Mouse (Mus musculus): ENCODE measurements around the gene Unc13a. TPM values are rescaled to one million over a fixed set of nuclear protein-coding genes. Genes with fewer than 3 reads are reported as not detected.

The Unc13a gene
- polyA plus RNA-seq, 1 experiment, result 4.6 TPM

DNA sequence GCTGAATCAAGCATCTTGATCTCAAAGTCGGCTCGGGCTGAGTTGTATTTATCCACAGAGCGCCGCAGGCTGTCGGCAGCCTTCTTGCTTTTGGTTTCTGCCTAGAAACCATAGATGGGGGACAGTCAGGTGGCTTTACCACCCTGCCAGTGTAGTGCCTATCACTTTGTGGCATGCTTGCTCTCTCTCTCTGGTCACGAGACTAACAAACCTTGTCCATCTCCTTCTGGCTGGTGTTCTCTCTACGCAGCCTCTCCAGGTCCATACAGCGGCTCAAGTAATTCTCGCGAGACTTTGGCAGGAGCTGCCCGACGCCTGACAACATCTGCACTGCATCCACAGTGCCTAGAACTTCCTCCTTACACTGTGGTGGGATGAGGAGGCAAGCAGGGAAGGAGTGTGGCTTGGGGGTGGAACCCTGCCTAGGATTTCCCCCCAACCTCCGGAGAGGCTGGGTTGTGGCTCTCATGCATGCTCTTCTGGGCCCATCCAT, 45.0 kb upstream of the Unc13a start:
- no peak overlapping the region for H3K4me2 ChIP-seq (ENCODE audit: low read depth)
- no peak overlapping the region for H3ac ChIP-seq (ENCODE audit: control insufficient read depth, insufficient read length)
- no peaks in the 10 kb centered on the region for H3K79me2 ChIP-seq (ENCODE audit: control insufficient read depth, insufficient read depth)
- H3K4me3 ChIP-seq, result no peak overlapping the region
- peaks cover 42% of the 10 kb centered on the region for H3K27me3 ChIP-seq (ENCODE audit: control insufficient read depth, insufficient read depth, insufficient read length)
- H3K36me3 ChIP-seq (ENCODE audit: control insufficient read depth, insufficient read depth), result no peaks in the 10 kb centered on the region
- TF ChIP-seq MAX (IDR thresholded peaks at IDR 0.05; ENCODE audit: low read depth) (no peak), POLR2AphosphoS2 (IDR thresholded peaks at IDR 0.05; ENCODE audit: insufficient read length, low read depth) (no peak), MYOD1 (IDR thresholded peaks at IDR 0.05; ENCODE audit: control insufficient read depth in 1 of 3, insufficient read length in 2 of 3, low read depth in 2 of 3) (no peak), E2F4 (IDR thresholded peaks at IDR 0.05; ENCODE audit: insufficient read depth) (no peak)

DNA sequence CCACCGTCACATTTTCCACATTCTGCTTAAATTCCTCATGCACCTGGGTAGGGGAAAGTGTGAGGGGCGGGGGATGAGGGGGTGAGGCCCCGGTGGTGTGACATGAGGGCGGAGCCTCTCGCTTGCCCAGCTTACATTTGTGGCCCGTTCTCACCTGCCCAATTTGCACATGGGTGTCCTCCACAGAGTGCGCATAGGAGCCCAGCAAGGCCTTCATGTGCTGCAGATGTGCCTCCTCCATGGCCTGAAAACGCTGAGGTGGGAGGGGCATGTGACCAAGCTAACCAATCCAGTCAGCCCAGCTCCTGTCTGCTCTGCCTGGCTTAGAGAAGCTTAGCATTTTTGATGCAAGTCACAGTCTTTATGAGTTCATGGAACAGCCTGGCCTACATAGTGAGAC, 44.0 kb upstream of the Unc13a start:
- H3ac ChIP-seq (ENCODE audit: control insufficient read depth, insufficient read length), result no peak overlapping the region
- no peaks in the 10 kb centered on the region for H3K36me3 ChIP-seq (ENCODE audit: control insufficient read depth, insufficient read depth)
- no peak overlapping the region for H3K4me2 ChIP-seq (ENCODE audit: low read depth)
- H3K79me2 ChIP-seq (ENCODE audit: control insufficient read depth, insufficient read depth), result no peaks in the 10 kb centered on the region
- H3K4me3 ChIP-seq, result no peak overlapping the region
- H3K27me3 ChIP-seq (ENCODE audit: control insufficient read depth, insufficient read depth, insufficient read length), result peaks cover 39% of the 10 kb centered on the region
- TF ChIP-seq E2F4 (IDR thresholded peaks at IDR 0.05; ENCODE audit: insufficient read depth), result no peak
- no peak for TF ChIP-seq MYOG (IDR thresholded peaks at IDR 0.05; ENCODE audit: control insufficient read depth in 1 of 3, insufficient read depth in 1 of 3, insufficient read length in 2 of 3, low read depth in 2 of 3)
- TF ChIP-seq POLR2A (IDR thresholded peaks at IDR 0.05; ENCODE audit: insufficient read length, low read depth), result no peak
- TF ChIP-seq USF1 (IDR thresholded peaks at IDR 0.05; ENCODE audit: low read depth), result no peak
- TF ChIP-seq SRF (IDR thresholded peaks at IDR 0.05; ENCODE audit: control insufficient read depth, insufficient read length, low read depth), result no peak
- TF ChIP-seq TCF12 (IDR thresholded peaks at IDR 0.05; ENCODE audit: insufficient read depth, poor library complexity, severe bottlenecking), result no peak
- no peak for TF ChIP-seq TCF3 (IDR thresholded peaks at IDR 0.05; ENCODE audit: insufficient read length, low read depth)
- no peak for TF ChIP-seq REST (IDR thresholded peaks at IDR 0.05; ENCODE audit: insufficient read depth, insufficient read length)
- TF ChIP-seq CEBPB (IDR thresholded peaks at IDR 0.05; ENCODE audit: insufficient read depth, poor library complexity, severe bottlenecking), result no peak
- TF ChIP-seq MAX (IDR thresholded peaks at IDR 0.05; ENCODE audit: low read depth), result no peak
- no peak for TF ChIP-seq MYOD1 (IDR thresholded peaks at IDR 0.05; ENCODE audit: control insufficient read depth in 1 of 3, insufficient read length in 2 of 3, low read depth in 2 of 3)
- TF ChIP-seq POLR2AphosphoS2 (IDR thresholded peaks at IDR 0.05; ENCODE audit: insufficient read length, low read depth), result no peak

DNA sequence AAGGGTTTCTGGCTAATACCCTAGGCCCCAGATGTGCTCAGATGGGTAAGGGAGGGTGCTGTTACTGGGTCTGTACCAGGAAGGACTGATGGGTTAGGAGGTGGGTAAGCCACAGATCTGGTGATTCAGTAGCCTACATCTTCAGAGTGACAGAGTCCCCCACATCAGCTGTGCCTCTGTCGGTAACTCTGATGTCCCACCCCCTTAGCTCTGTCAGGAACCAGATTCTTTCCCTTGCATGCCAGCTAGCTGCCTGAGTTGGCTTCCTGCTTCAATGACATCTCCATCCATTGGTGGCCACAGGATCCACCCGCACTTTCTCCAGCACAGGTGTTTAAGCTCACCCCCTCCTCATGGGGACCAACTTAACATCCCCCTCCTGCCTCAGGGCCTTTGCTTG, 40.0 kb upstream of the Unc13a start:
- peaks cover 35% of the 10 kb centered on the region for H3K27me3 ChIP-seq (ENCODE audit: control insufficient read depth, insufficient read depth, insufficient read length)
- no peak overlapping the region for H3K4me2 ChIP-seq (ENCODE audit: low read depth)

DNA sequence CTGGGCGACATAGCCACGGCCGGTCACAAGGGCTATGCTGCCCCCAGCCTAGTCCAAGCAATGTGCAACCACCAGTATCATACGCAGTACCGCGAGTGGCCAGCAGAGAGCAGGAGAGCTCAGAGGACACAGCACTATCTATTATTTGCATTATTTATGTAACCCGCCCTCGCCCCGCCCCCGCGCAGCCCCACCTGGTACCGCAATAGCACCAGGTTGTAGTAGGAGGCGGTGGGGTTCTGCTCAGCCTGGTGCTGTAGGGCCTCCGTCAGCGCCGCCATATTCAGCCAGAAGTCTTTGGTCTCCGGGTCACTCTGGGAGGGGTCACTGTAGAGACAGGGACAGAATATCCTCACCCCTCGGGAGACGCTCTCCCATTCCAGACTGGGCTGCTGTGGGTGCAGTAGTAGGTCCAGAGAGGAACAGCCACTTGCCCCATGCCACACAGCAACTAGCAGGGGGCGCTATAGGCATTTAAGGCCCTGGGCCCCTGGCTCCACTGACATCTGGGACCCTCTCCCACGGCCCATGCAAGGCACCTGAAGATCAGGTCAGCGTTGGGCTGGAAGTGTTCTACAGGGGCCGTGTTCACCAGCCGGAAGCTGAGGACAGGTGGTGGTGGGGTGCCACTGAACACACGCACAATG, 38.4 kb upstream of the Unc13a start:
- H3K4me3 ChIP-seq, result no peak overlapping the region
- no peaks in the 10 kb centered on the region for H3K79me2 ChIP-seq (ENCODE audit: control insufficient read depth, insufficient read depth)
- H3K36me3 ChIP-seq (ENCODE audit: control insufficient read depth, insufficient read depth), result no peaks in the 10 kb centered on the region
- H3ac ChIP-seq (ENCODE audit: control insufficient read depth, insufficient read length), result no peak overlapping the region
- no peak for TF ChIP-seq MYOG (IDR thresholded peaks at IDR 0.05; ENCODE audit: control insufficient read depth in 1 of 3, insufficient read depth in 1 of 3, insufficient read length in 2 of 3, low read depth in 2 of 3)
- peaks cover 24% of the 10 kb centered on the region for H3K27me3 ChIP-seq (ENCODE audit: control insufficient read depth, insufficient read depth, insufficient read length)
- H3K4me2 ChIP-seq (ENCODE audit: low read depth), result no peak overlapping the region

More for the DNA sequence above, 40.0 kb upstream of the Unc13a start:
- H3K4me3 ChIP-seq, result no peak overlapping the region
- H3K79me2 ChIP-seq (ENCODE audit: control insufficient read depth, insufficient read depth), result no peaks in the 10 kb centered on the region
- TF ChIP-seq CEBPB (IDR thresholded peaks at IDR 0.05; ENCODE audit: insufficient read depth, poor library complexity, severe bottlenecking) (no peak), POLR2AphosphoS2 (IDR thresholded peaks at IDR 0.05; ENCODE audit: insufficient read length, low read depth) (no peak), REST (IDR thresholded peaks at IDR 0.05; ENCODE audit: insufficient read depth, insufficient read length) (no peak), TCF12 (IDR thresholded peaks at IDR 0.05; ENCODE audit: insufficient read depth, poor library complexity, severe bottlenecking) (no peak), SRF (IDR thresholded peaks at IDR 0.05; ENCODE audit: control insufficient read depth, insufficient read length, low read depth) (no peak), MYOD1 (IDR thresholded peaks at IDR 0.05; ENCODE audit: control insufficient read depth in 1 of 3, insufficient read length in 2 of 3, low read depth in 2 of 3) (no peak), USF1 (IDR thresholded peaks at IDR 0.05; ENCODE audit: low read depth) (no peak)
- no peaks in the 10 kb centered on the region for H3K36me3 ChIP-seq (ENCODE audit: control insufficient read depth, insufficient read depth)
- H3ac ChIP-seq (ENCODE audit: control insufficient read depth, insufficient read length), result no peak overlapping the region

DNA sequence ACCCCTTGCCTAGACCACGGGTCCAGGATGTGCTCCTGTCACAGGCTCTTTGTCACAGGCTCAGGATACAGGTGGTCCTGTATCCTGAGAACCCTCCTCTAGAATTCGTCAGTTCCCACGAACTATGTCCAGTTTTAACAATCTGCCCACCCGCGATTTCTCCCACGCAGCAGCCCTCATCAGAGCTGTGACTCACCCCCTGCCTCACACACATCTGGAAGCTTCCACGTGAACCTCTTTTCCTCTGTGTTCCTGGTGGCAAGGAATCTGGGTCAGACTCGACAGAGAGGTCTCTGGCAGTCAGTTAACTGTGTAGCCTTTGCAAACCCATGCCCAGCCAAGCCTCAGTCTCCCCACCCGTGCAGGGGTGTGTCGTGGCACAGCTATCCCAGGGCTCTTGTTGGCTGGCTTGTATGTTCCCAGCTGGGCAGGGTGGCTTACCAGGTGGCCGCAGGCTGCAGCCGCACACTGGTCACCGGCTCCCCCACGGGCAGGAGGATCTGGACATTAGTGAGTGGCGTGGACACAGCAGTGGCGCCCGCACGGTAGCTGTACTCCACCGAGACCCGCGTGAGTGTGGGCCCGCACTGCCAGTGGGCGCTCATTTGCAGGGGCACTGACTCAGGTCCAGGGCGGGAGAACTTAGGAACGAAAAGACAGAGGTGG, 37.7 kb upstream of the Unc13a start:
- Histone ChIP-seq H3ac (ENCODE audit: control insufficient read depth, insufficient read length) (no peak overlapping the region), H3K4me3 (no peak overlapping the region), H3K27me3 (ENCODE audit: control insufficient read depth, insufficient read depth, insufficient read length) (peaks cover 24% of the 10 kb centered on the region), H3K4me2 (ENCODE audit: low read depth) (no peak overlapping the region), H3K36me3 (ENCODE audit: control insufficient read depth, insufficient read depth) (no peaks in the 10 kb centered on the region), H3K79me2 (ENCODE audit: control insufficient read depth, insufficient read depth) (no peaks in the 10 kb centered on the region)
- TF ChIP-seq TCF12 (IDR thresholded peaks at IDR 0.05; ENCODE audit: insufficient read depth, poor library complexity, severe bottlenecking) (no peak), CEBPB (IDR thresholded peaks at IDR 0.05; ENCODE audit: insufficient read depth, poor library complexity, severe bottlenecking) (no peak), REST (IDR thresholded peaks at IDR 0.05; ENCODE audit: insufficient read depth, insufficient read length) (no peak), MAX (IDR thresholded peaks at IDR 0.05; ENCODE audit: low read depth) (no peak), POLR2AphosphoS2 (IDR thresholded peaks at IDR 0.05; ENCODE audit: insufficient read length, low read depth) (no peak), POLR2A (IDR thresholded peaks at IDR 0.05; ENCODE audit: insufficient read length, low read depth) (no peak), MYOD1 (IDR thresholded peaks at IDR 0.05; ENCODE audit: control insufficient read depth in 1 of 3, insufficient read length in 2 of 3, low read depth in 2 of 3) (no peak), MYOG (IDR thresholded peaks at IDR 0.05; ENCODE audit: control insufficient read depth in 1 of 3, insufficient read depth in 1 of 3, insufficient read length in 2 of 3, low read depth in 2 of 3) (no peak), E2F4 (IDR thresholded peaks at IDR 0.05; ENCODE audit: insufficient read depth) (no peak), USF1 (IDR thresholded peaks at IDR 0.05; ENCODE audit: low read depth) (no peak), TCF3 (IDR thresholded peaks at IDR 0.05; ENCODE audit: insufficient read length, low read depth) (no peak), SRF (IDR thresholded peaks at IDR 0.05; ENCODE audit: control insufficient read depth, insufficient read length, low read depth) (no peak)
